Mouse (Mus musculus) olfactory bulb, adult 2 months (tissue): ENCODE results near the gene Mia.

ENCODE experiments used
- CTCF ChIP-seq: fragments of 200-500 bp; IDR thresholded peaks from 2 replicates; pipeline ENCODE4 v1.5.1; 2012; ENCODE audit warnings: low read depth, mild to moderate bottlenecking, low read length, moderate library complexity; ENCODE audit not compliant: insufficient read depth
- POLR2A ChIP-seq: fragments of 200-500 bp; IDR thresholded peaks from 2 replicates; pipeline ENCODE4 v1.6.1; 2012; ENCODE audit warnings: mild to moderate bottlenecking, low read depth, low read length, moderate library complexity; ENCODE audit not compliant: insufficient read depth

DNA sequence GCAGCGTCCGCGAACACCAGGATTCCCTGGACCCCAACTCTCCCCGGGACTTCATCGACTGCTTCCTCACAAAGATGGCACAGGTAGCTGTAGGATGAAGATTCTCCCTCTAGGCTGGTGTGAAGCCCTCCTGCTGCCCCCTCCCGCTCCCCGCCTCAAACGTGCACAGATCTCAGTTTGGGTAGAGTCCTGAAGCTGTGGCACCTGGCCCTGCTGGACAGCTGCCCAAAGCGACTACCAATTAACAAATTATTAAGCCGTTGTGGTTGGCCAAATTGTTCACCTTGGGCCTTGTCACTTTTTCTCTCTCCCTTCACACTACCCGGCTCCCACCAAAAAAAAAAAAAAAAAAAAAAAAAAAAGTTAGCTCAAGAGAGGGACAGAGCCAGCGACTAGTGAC is 51.1 kb downstream of the Mia start:
- no peak for TF ChIP-seq CTCF
- TF ChIP-seq POLR2A = no peak
